Mouse (Mus musculus): ENCODE measurements around the gene 1700020A23Rik. TPM values are rescaled to one million over a fixed set of nuclear protein-coding genes. Genes with fewer than 3 reads are reported as not detected.
"Not testable (repeated sequence)": the region's sequence is repeated elsewhere in the genome, so short reads cannot be mapped to it uniquely, and the experiment has no call there.

1700020A23Rik gene
- 0.46 and 0.58 TPM in 2 replicates for polyA plus RNA-seq (2015; fragmentation: Nextera tagmentation; extraction: Ambion mirVana)

- no peaks in the 10 kb centered on the region for H3K27me3 ChIP-seq
- no peaks in the 10 kb centered on the region for H3K4me1 ChIP-seq (replicated peaks)
- H3K4me2 ChIP-seq (replicated peaks), result no peak within 1 kb of the TSS
- no peaks in the 10 kb centered on the region for H3K9me3 ChIP-seq
- no peak within 1 kb of the TSS for H3K9ac ChIP-seq (replicated peaks)
- WGBS, result 89% methylated on average over 1 of the region's 1 CpGs
- H3K4me3 ChIP-seq (replicated peaks), result no peak within 1 kb of the TSS
- ATAC-seq, result no peak
- H3K36me3 ChIP-seq, result no peaks in the 10 kb centered on the region
- no peak within 1 kb of the TSS for H3K27ac ChIP-seq
Observed at GRCm38 (mm10) chr2:130404939-130405338, at the start of gene 1700020A23Rik, which contains the start of gene Gm28372. 1700020A23Rik (plus strand) TSS chr2:130405259. Gm28372 (plus strand) TSS chr2:130405239.

- H3K4me2 ChIP-seq (replicated peaks), result no peak overlapping the region
- no peak overlapping the region for H3K4me3 ChIP-seq (replicated peaks)
- no peak overlapping the region for H3K9ac ChIP-seq (replicated peaks)
- no peak overlapping the region for H3K27ac ChIP-seq
- no peak for ATAC-seq
- WGBS, result 95% methylated on average over 5 of the region's 5 CpGs
- peaks cover 33% of the 10 kb centered on the region for H3K27me3 ChIP-seq
- no peaks in the 10 kb centered on the region for H3K36me3 ChIP-seq
- H3K4me1 ChIP-seq (replicated peaks), result peaks cover 4% of the 10 kb centered on the region
- no peaks in the 10 kb centered on the region; the same call in 1 of the 2 replicates for H3K9me3 ChIP-seq
Observed at GRCm38 (mm10) chr2:130357551-130357950, 47.5 kb upstream of the 1700020A23Rik start.

DNA sequence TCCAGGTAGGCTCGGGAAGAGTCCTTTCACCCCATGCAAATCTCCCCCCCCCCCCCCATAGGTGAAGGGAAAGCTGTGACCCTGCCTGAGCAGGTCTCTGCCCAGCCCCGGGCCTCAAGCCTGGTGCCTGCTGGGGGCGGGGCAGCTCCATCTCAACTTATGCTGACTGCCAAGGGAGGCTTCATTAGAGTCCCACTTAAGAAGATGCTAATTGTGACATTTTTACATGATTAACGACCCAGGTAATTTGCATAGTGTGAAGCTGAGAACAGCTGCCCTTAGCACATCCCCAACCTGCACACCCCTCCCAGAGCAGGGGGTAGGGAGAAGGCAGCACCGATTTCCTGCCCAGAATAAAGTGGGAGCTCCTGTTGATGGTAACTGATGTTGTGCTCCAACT is 46.2 kb upstream of the 1700020A23Rik start:
- Histone ChIP-seq H3K4me2 (replicated peaks) (no peak overlapping the region), H3K27me3 (peaks cover 46% of the 10 kb centered on the region), H3K36me3 (no peaks in the 10 kb centered on the region), H3K27ac (no peak overlapping the region), H3K4me1 (replicated peaks) (peaks cover 4% of the 10 kb centered on the region; the same call in 1 of the 2 replicates), H3K4me3 (replicated peaks) (no peak overlapping the region), H3K9me3 (no peaks in the 10 kb centered on the region; the same call in 1 of the 2 replicates), H3K9ac (replicated peaks) (no peak overlapping the region)
- ATAC-seq, result peak; percentile 18; the same call in 1 of the 2 replicates
- 22% methylated on average over 5 of the region's 5 CpGs for WGBS

DNA sequence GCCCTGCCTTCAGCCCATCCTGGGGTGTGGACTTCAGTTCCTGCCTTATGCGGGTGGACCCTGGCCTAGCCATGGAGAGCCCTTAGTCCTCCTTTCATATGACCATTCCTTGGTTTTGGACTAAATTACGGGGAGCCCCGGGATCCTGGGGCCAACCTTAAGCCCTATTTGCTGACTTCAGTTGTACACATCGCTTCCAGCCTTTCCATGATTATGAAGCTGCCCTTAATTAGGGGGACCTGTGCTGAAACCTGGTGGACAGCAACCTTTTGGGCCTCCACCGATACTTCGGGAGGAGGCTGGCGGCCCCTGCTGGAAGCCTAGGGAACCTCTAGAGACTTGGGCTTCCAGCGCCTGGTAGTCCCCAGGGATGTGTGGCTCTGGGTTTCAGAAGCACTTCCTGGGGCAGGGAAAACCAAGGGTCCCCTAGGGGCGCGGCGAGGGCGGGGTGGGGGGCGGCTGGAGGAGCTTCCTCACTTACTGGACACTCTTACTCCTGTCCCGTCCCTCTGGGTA is 42.5 kb upstream of the 1700020A23Rik start:
- Histone ChIP-seq H3K4me2 (replicated peaks) (no peak overlapping the region), H3K4me1 (replicated peaks) (peaks cover 12% of the 10 kb centered on the region), H3K27me3 (peaks cover 51% of the 10 kb centered on the region), H3K4me3 (replicated peaks) (no peak overlapping the region), H3K9ac (replicated peaks) (peak overlapping the region; percentile 8; the same call in 1 of the 2 replicates), H3K27ac (no peak overlapping the region), H3K36me3 (no peaks in the 10 kb centered on the region), H3K9me3 (no peaks in the 10 kb centered on the region; the same call in 1 of the 2 replicates)
- peak; percentile 34; the same call in 1 of the 2 replicates for ATAC-seq
- WGBS, result 4% methylated on average over 14 of the region's 14 CpGs

DNA sequence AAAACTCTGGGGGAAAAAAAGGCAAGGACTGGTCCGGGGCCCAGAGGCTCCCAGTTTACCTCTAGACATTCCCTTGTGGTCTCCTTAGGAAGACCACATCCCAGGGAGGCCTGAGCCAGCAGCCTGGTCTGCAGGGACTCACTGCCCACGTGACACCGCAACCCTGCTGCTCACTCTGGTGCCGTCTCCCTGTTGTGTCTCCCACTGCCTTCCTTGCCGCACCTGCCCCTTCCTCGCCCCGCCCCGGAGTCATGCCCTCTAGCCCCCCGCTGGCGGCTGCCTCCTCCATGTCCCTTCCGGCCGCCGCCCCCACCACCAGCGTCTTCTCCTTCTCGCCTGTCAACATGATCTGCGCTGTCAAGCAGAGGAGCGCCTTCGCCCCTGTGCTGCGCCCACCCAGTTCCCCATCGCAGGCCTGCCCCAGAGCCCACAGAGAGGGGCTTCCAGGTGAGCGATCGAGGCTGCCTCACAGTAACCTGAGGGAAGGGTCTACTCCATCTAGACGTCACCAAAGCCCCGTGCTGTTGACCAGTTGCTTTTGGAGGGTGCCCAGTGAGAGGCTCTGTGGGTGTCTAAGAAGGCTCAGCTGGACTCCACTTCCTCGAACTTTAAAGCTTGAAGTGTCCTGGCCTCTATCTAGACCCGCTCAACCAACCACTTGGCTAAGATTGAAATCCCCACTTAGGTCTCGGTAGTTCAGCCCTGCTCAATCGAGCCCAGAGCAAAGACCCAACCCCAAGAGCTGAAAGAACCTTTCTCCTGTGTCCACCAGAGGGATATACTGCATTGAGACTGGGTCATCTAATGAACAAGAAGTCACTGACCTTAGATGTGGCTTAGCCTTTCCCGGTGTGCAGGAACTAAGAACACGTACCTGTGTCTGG is 39.6 kb upstream of the 1700020A23Rik start:
- no peak overlapping the region for H3K27ac ChIP-seq
- H3K4me1 ChIP-seq (replicated peaks), result peaks cover 12% of the 10 kb centered on the region
- no peaks in the 10 kb centered on the region for H3K36me3 ChIP-seq
- H3K9me3 ChIP-seq, result no peaks in the 10 kb centered on the region
- peak; percentile 62 for ATAC-seq
- 7% methylated on average over 29 of the region's 30 CpGs for WGBS
- H3K27me3 ChIP-seq, result peaks cover 39% of the 10 kb centered on the region
- H3K4me3 ChIP-seq (replicated peaks), result peak overlapping the region; percentile 32
- H3K9ac ChIP-seq (replicated peaks), result peak overlapping the region; percentile 54
- peak overlapping the region; percentile 55 for H3K4me2 ChIP-seq (replicated peaks)

GRCm38 (mm10) chr2:130367386-130367785 is 37.7 kb upstream of the 1700020A23Rik start:
- H3K36me3 ChIP-seq, result no peaks in the 10 kb centered on the region
- no peak overlapping the region for H3K9ac ChIP-seq (replicated peaks)
- peaks cover 19% of the 10 kb centered on the region for H3K27me3 ChIP-seq
- H3K4me2 ChIP-seq (replicated peaks), result no peak overlapping the region
- no peak overlapping the region for H3K4me3 ChIP-seq (replicated peaks)
- H3K9me3 ChIP-seq, result no peaks in the 10 kb centered on the region
- ATAC-seq, result no peak
- WGBS, result 74% methylated on average over 4 of the region's 4 CpGs
- peaks cover 9% of the 10 kb centered on the region for H3K4me1 ChIP-seq (replicated peaks)
- no peak overlapping the region for H3K27ac ChIP-seq

- ATAC-seq; H3K27ac ChIP-seq; H3K27me3 ChIP-seq; H3K4me3 ChIP-seq (replicated peaks); H3K4me2 ChIP-seq (replicated peaks); H3K9me3 ChIP-seq; H3K4me1 ChIP-seq (replicated peaks); H3K36me3 ChIP-seq; H3K9ac ChIP-seq (replicated peaks): not testable (repeated sequence)
- 59% methylated on average over 1 of the region's 1 CpGs for WGBS
Observed at GRCm38 (mm10) chr2:130373026-130373425, 32.0 kb upstream of the 1700020A23Rik start.

GRCm38 (mm10) chr2:130374951-130375350 is 30.1 kb upstream of the 1700020A23Rik start:
- H3K4me1 ChIP-seq (replicated peaks), result no peaks in the 10 kb centered on the region
- H3K4me3 ChIP-seq (replicated peaks), result no peak overlapping the region
- ATAC-seq, result no peak
- no peaks in the 10 kb centered on the region for H3K27me3 ChIP-seq
- no peaks in the 10 kb centered on the region for H3K36me3 ChIP-seq
- H3K9ac ChIP-seq (replicated peaks), result no peak overlapping the region
- no peak overlapping the region for H3K4me2 ChIP-seq (replicated peaks)
- WGBS, result 84% methylated on average over 4 of the region's 4 CpGs
- H3K27ac ChIP-seq, result no peak overlapping the region
- H3K9me3 ChIP-seq, result no peaks in the 10 kb centered on the region

DNA sequence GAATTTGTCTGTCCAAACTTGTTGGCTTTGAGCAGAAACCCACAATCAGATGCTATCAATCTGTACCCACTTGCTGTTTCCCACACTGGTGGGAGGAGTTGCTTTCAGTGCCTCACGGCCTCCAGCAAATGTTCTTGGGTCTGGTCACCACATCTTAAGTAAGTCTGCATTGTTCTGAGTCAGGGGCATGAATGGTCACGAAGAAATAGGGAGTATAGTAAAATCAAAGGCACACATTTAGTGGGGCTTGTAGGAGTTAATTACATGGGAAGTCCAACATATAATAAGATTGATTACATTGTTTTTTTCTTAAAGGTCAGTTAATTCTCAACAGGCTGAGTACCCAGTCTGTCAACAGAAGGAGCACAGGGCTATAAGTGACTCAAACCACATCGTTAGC is 21.9 kb upstream of the 1700020A23Rik start:
- no peak overlapping the region for H3K9ac ChIP-seq (replicated peaks)
- H3K4me3 ChIP-seq (replicated peaks), result no peak overlapping the region
- H3K27me3 ChIP-seq, result no peaks in the 10 kb centered on the region
- H3K4me2 ChIP-seq (replicated peaks), result no peak overlapping the region
- no peaks in the 10 kb centered on the region for H3K36me3 ChIP-seq
- 51% methylated on average over 3 of the region's 3 CpGs for WGBS
- ATAC-seq, result no peak
- no peaks in the 10 kb centered on the region for H3K9me3 ChIP-seq
- no peaks in the 10 kb centered on the region for H3K4me1 ChIP-seq (replicated peaks)
- H3K27ac ChIP-seq, result no peak overlapping the region

DNA sequence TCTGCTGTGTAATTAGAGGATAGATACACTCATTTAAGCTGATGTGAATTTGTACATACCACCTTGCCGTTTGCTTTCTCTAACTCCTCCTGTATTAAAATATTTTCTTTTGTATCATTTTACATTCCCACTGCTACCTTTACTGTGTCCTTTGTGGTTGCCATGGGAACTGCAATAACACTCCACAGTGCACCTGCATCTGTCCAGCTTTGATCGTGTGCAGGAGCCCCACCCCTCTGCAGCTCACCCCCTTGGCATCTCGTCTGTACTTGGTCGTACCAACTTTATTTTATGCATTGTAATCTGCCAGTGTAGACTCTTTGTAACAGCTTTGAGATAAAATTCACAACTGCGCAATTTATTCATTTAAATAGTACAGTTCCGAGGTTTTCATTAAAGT is 21.2 kb upstream of the 1700020A23Rik start:
- no peak overlapping the region for H3K4me3 ChIP-seq (replicated peaks)
- no peak overlapping the region for H3K4me2 ChIP-seq (replicated peaks)
- H3K9ac ChIP-seq (replicated peaks), result no peak overlapping the region
- whole genome bisulfite sequencing, result 74% methylated on average over 6 of the region's 6 CpGs
- no peak overlapping the region for H3K27ac ChIP-seq
- H3K27me3 ChIP-seq, result no peaks in the 10 kb centered on the region
- H3K36me3 ChIP-seq, result no peaks in the 10 kb centered on the region
- ATAC-seq, result no peak
- H3K4me1 ChIP-seq (replicated peaks), result no peaks in the 10 kb centered on the region
- no peaks in the 10 kb centered on the region for H3K9me3 ChIP-seq

- WGBS, result 92% methylated on average over 1 of the region's 1 CpGs
- no peak overlapping the region for H3K27ac ChIP-seq
- no peak for ATAC-seq
- no peaks in the 10 kb centered on the region for H3K4me1 ChIP-seq (replicated peaks)
- no peak overlapping the region for H3K9ac ChIP-seq (replicated peaks)
- H3K9me3 ChIP-seq, result no peaks in the 10 kb centered on the region
- no peaks in the 10 kb centered on the region for H3K27me3 ChIP-seq
- H3K4me2 ChIP-seq (replicated peaks), result no peak overlapping the region
- H3K4me3 ChIP-seq (replicated peaks), result no peak overlapping the region
- H3K36me3 ChIP-seq, result no peaks in the 10 kb centered on the region
Observed at GRCm38 (mm10) chr2:130386212-130386611, 18.8 kb upstream of the 1700020A23Rik start.

- 75% methylated on average over 2 of the region's 2 CpGs for WGBS
- no peak overlapping the region for H3K4me3 ChIP-seq (replicated peaks)
- H3K36me3 ChIP-seq, result peaks cover 6% of the 10 kb centered on the region
- H3K9ac ChIP-seq (replicated peaks), result no peak overlapping the region
- H3K27me3 ChIP-seq, result no peaks in the 10 kb centered on the region
- H3K4me2 ChIP-seq (replicated peaks), result no peak overlapping the region
- no peak for ATAC-seq
- H3K9me3 ChIP-seq, result no peaks in the 10 kb centered on the region
- H3K4me1 ChIP-seq (replicated peaks), result no peaks in the 10 kb centered on the region
- no peak overlapping the region for H3K27ac ChIP-seq
Observed at GRCm38 (mm10) chr2:130388796-130389195, 16.3 kb upstream of the 1700020A23Rik start.
